Mouse (Mus musculus) embryonic fibroblast, embryonic 13.5 days (primary cell): ENCODE results near the gene Tmem108. TPM values are rescaled to one million over a fixed set of nuclear protein-coding genes. Genes with fewer than 3 reads are reported as not detected.

ENCODE experiments used
- H3K27ac ChIP-seq: 2 replicates; pipeline ENCODE4 v1.5.1; 2012; ENCODE audit warnings: low read length, control low read depth, inconsistent platforms; ENCODE audit not compliant: insufficient read depth
- H3K4me1 ChIP-seq: 2 replicates; pipeline ENCODE4 v1.6.1; 2011; ENCODE audit warnings: low read length; ENCODE audit not compliant: control insufficient read depth, insufficient read depth
- H3K4me3 ChIP-seq: 2 replicates; pipeline ENCODE4 v1.5.1; 2011; ENCODE audit warnings: mild to moderate bottlenecking, control low read depth, low read length; ENCODE audit not compliant: insufficient read depth
- CTCF ChIP-seq: IDR thresholded peaks from 2 replicates; pipeline ENCODE4 v1.5.1; 2011; ENCODE audit warnings: mild to moderate bottlenecking, control low read depth, low read length, moderate library complexity, borderline replicate concordance; ENCODE audit not compliant: insufficient read depth
- POLR2A ChIP-seq: IDR thresholded peaks from 2 replicates; pipeline ENCODE4 v1.6.1; 2011; ENCODE audit warnings: low read depth, mild to moderate bottlenecking, control low read depth, low read length, moderate library complexity
- polyA plus RNA-seq: library from polyadenylated mRNA; stranded (reverse); fragments of >200 nt; gene quantifications from 2 replicates; pipeline ENCODE4 v1.2.4, GENCODE M21; 2011; ENCODE audit warnings: low read depth; ENCODE audit not compliant: missing spikeins, insufficient read length

Tmem108 gene
- polyA plus RNA-seq, 1 experiment: 2.6 TPM

- Histone ChIP-seq H3K27ac (no peak overlapping the region), H3K4me1 (no peaks in the 10 kb centered on the region), H3K4me3 (no peak overlapping the region)
- TF ChIP-seq CTCF: no peak
- no peak for TF ChIP-seq POLR2A
Observed at GRCm38 (mm10) chr9:103721486-103721885, 40.2 kb downstream of the Tmem108 start.

- no peak overlapping the region for H3K27ac ChIP-seq
- TF ChIP-seq CTCF: no peak
- TF ChIP-seq POLR2A: no peak
- no peak overlapping the region for H3K4me3 ChIP-seq
- H3K4me1 ChIP-seq: no peaks in the 10 kb centered on the region
Observed at GRCm38 (mm10) chr9:103721081-103721480, 40.6 kb downstream of the Tmem108 start.

- no peaks in the 10 kb centered on the region for H3K4me1 ChIP-seq
- no peak for TF ChIP-seq POLR2A
- TF ChIP-seq CTCF: no peak
- no peak overlapping the region for H3K27ac ChIP-seq
- H3K4me3 ChIP-seq: no peak overlapping the region
Observed at GRCm38 (mm10) chr9:103720021-103720420, 41.6 kb downstream of the Tmem108 start.

DNA sequence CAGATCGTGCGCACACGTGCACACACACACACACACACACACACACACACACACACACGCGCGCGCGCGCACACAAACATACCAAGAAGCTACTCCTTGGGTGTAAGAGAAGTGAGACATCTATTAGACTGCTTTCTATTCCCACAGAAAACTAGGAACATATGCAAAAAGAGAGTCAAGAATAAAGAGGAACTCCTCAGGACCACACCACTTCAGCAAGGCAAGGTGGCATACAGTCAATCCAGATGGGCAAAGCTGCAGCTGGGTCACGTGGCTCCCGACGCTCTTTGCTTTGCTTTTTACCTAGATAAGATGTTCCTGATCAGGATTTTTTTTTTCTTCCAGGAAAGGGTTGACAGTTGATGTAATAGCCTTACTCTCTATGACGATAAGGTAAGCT is 45.6 kb downstream of the Tmem108 start:
- Histone ChIP-seq H3K4me1 (no peaks in the 10 kb centered on the region), H3K4me3 (no peak overlapping the region), H3K27ac (no peak overlapping the region)
- TF ChIP-seq POLR2A (no peak), CTCF (no peak)

DNA sequence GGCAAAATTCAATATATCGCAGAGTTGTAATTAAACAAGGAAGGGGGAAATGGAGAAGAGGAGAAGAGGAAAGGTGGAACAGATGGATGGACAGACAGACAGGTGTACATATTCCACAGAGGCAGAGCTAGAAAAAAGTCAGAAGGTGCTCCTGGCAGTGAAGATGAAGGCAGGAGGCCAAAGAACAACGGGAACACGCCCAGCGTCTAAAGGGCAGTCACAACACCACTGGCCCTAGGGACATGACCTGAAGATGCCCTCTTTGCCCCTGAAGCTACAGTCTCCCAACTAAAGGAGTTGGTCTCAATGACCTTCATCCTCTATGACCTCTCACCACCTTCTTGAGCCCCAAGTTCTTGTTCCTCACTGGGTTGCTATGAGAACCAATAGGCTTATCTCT is 46.3 kb downstream of the Tmem108 start:
- no peak overlapping the region for H3K27ac ChIP-seq
- TF ChIP-seq POLR2A (no peak), CTCF (no peak)
- no peak overlapping the region for H3K4me3 ChIP-seq
- no peaks in the 10 kb centered on the region for H3K4me1 ChIP-seq

GRCm38 (mm10) chr9:103713230-103713629 is 48.4 kb downstream of the Tmem108 start:
- Histone ChIP-seq H3K27ac (no peak overlapping the region), H3K4me1 (no peaks in the 10 kb centered on the region), H3K4me3 (no peak overlapping the region)
- TF ChIP-seq POLR2A: no peak

DNA sequence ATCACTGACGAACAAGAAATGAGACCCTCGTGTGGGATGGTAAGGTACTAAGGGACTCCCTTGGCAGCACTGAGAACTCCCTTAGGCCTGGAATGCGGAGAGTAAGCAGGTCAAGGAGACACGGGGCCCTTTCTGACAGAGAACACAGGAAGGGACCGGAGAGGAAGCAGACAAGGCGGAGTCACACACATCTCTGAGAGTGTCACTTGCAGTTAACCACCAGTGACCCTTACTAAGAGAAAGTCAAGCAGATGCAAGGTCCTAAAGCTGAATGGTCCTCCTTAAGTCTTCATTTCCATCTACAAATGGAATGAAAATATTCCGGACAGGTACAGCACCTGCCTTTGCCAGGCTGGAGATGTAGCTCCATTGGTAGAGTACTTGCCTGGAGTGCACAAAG is 48.9 kb downstream of the Tmem108 start:
- no peak overlapping the region for H3K27ac ChIP-seq
- no peaks in the 10 kb centered on the region for H3K4me1 ChIP-seq
- H3K4me3 ChIP-seq: no peak overlapping the region
- TF ChIP-seq CTCF (no peak), POLR2A (no peak)

- H3K4me3 ChIP-seq: no peak overlapping the region
- TF ChIP-seq POLR2A (no peak), CTCF (no peak)
- H3K27ac ChIP-seq: no peak overlapping the region
- H3K4me1 ChIP-seq: no peaks in the 10 kb centered on the region
Observed at GRCm38 (mm10) chr9:103709694-103710093, 51.9 kb downstream of the Tmem108 start.

DNA sequence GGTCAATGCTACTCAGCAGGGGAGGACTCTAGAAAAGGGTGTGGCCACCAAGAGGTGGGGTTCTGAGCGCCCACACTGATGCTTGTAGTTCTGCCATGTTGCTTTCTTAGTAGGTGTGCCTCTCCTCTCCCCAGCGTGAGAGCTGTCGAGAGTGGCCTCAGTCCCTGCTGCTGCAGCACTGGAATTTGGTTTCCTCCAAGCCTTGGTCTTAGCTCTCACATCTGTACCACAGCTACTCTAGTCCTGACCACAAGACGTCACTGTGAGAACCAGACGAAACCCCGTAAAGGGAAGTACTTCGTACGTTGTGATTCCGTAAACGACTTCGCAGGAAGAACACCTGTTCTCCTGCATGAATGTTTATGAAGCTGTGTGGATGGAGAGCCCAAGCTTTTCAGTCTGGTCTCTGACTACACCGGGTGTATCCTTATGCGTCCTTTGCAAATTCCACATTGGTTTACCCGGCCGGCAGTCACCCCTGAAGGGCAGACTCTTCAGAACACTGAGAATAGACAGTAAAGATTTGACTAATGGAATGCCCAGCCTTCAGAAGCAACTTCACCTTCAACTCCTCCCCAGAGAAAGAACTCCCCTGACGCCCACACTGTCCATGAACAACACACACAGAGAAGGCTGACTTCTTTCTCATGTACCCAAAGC is 53.0 kb downstream of the Tmem108 start:
- H3K27ac ChIP-seq: no peak overlapping the region
- H3K4me1 ChIP-seq: no peaks in the 10 kb centered on the region
- TF ChIP-seq CTCF: no peak
- TF ChIP-seq POLR2A: no peak
- no peak overlapping the region for H3K4me3 ChIP-seq

DNA sequence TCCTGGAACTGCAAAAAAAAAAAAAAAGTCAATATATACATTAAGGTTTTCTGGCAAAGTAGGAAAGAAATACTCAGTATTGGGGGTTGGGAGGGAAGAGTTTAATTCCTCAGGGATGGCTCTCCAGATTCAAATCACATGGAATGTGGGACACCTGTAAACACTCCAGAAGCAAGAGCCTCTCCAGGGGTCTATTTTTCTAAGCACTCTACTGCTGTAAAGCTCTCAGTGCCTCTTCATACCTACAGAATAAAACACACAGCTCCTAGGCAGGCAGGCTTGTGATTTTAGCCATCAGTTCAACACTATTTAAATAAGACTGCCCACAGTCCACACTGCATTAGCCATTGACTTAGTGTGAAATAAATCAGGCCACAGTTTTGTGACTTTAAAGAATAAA is 53.8 kb downstream of the Tmem108 start:
- no peak overlapping the region for H3K4me3 ChIP-seq
- no peaks in the 10 kb centered on the region for H3K4me1 ChIP-seq
- no peak overlapping the region for H3K27ac ChIP-seq
- TF ChIP-seq CTCF: no peak
- no peak for TF ChIP-seq POLR2A
